Mouse (Mus musculus) cerebellum, adult 18-20 months (tissue): Measurements from ENCODE around the gene Wdfy3.
"Not testable (repeated sequence)": the region's sequence is repeated elsewhere in the genome, so short reads cannot be mapped to it uniquely, and the experiment has no call there.

ENCODE experiments used
- DNase-seq, 2 experiments: peaks; one replicate each; pipeline ENCODE4 v3.0.0; 2021

Wdfy3 gene

GRCm38 (mm10) chr5:101996036-101996735 is 73.5 kb downstream of the Wdfy3 start:
- DNase-seq: no peak

GRCm38 (mm10) chr5:101995451-101995995 is 74.2 kb downstream of the Wdfy3 start:
- DNase-seq: no peak

DNA sequence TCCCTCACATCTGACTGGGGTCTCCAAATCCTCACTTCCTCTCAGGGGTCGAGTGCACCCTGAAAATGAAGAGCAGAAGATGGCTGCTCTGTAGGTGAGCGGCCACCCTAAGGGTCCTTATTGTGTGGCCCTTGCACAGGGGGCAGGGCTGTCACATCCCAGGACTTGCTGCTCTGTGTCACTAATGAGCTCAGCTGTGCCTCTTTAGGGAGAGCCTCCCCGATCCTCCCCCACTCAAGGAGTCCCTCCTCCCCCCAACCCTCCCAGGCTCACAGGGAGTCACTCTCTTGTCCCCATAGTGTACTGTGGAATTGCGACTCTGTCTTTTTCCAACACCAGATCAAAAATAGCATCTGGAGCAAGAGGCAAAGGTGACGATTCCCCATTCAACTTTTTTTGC is 75.7 kb downstream of the Wdfy3 start:
- DNase-seq: no peak

DNA sequence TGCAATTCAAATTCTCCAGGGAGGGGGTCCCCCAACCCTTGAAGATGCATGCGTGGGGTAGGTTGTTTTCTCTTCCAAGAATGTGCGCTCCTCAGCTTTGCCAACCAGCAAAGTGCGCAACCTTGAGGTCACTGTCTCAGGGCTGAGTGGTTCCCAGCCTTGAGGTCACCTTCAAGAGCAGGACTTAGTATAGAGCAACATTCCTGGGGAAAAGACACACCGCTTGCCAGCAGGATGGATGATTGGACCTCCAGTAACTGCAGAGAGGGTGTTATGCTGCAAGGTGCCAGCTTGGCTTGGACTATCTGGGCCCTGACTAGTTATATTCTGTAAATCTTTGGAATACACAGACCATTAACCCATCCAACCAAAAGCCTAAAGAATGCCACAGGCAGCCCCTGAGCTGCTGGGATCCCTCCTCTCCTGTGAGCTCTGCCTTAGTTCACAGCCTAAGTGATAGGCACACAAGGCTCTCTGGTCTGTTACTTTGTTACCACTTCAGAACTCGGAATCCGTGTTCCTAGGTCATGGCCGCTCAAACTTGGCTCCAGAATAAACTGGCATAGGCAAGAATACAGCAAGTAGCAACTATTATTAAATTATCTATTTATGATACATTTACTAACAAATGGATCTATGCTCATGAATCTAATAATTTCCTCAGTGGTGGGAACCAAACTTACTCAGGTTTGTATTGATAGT is 76.6 kb downstream of the Wdfy3 start:
- DNase-seq: no peak

GRCm38 (mm10) chr5:101990298-101990845 is 79.3 kb downstream of the Wdfy3 start:
- DNase-seq: no peak

DNA sequence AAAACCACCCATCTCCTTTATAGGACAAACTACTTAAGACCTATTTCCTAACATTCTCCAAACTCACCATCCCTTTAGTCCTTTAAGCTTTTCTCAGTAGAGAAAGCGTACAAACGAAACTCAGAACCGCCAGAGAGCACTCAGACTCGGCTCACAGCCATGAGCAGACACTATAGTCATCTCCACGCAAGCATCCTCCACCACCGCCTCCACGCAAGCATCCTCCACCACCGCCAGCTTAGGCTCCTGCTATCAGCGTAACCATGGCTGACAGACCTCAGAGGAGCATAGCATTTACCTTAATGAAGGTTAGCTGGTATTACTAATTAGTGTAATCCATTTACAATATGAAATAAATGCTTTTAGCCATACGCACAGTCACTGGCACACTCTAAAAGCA is 81.2 kb downstream of the Wdfy3 start:
- no peak for DNase-seq

DNA sequence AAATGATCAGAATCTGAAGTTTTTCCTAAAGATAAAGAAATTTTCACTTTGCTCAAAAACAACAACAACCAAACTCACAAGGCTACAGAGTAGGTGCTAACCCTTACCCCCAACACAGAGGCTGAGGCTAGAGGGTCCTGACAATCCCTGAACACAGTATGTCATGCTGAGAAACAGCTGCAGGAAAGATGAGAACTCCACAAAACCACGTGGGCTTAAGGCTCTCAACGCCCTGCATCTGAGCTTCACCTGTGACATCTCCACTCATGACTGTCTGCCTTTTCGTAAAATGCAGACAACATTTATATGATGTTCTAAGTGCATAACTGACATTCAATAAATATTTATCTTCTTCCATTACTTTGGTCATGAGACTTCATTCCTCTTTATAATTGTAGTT is 83.0 kb downstream of the Wdfy3 start:
- DNase-seq: no peak

DNA sequence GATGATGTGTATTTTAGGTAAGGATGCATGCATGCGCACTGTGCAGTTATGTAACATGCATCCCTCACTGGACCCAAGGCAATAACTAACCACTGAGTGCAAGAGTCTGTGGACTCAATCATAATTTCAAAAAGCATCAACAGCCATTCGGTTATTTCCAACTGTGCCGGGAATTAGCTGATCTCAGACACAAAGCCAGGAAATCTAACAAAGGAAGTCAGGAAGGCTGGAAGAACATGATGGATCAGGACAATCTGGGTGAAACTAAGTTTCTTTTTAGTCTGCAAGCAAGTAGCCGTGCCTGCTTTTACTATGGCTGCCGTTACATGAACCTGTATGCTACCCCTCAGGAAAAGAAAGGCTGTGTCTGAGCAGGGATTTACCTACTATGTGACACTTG is 87.5 kb downstream of the Wdfy3 start:
- no peak for DNase-seq

DNA sequence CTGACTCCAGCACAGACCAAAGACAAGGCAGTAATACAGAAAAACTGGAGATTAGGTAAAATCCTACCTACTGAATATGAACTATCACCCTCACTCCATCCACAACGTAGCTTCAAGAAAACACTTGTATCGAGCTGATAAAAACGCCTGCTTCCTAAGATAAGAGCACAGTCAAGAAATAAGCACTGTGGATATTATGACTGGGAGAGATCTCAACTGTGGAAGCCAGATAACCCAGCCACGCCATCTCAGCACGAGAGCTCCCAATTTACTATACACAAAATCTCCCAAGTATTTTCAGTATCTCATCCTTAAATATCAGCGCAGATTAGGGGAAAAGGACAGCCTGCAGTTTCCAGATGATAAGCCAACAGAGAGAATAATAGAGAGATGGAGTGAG is 90.1 kb downstream of the Wdfy3 start:
- DNase-seq: no peak

GRCm38 (mm10) chr5:101972594-101972993 is 97.1 kb downstream of the Wdfy3 start:
- DNase-seq: not testable (repeated sequence)

- DNase-seq: no peak
Observed at GRCm38 (mm10) chr5:101968153-101968851, 101.4 kb downstream of the Wdfy3 start.

GRCm38 (mm10) chr5:101967832-101968152 is 101.9 kb downstream of the Wdfy3 start:
- DNase-seq: no peak

DNA sequence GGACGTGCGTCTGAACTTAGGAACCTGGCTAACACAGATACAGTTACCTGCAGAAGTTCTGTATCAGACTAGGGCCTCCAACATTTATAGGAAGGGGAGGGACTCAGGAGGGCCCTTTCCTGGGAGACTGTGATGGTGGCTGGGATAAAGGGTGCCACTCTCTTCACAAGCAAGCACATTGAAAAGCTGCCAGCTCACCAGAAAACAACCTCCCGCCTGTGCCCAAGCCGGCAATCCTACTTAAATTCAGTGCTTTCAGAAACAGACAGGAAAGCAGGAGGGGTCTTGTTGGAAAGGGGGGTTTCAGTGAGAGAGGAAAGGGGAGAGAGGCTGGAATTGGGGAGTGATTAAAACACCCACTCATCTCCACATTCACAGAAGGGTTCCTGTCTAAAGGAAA is 106.9 kb downstream of the Wdfy3 start:
- peak; percentile 49 to 51 for DNase-seq

- DNase-seq: no peak
Observed at GRCm38 (mm10) chr5:101959369-101959768, 110.4 kb downstream of the Wdfy3 start.

- peak in 1 of 2 experiments; percentile 37 for DNase-seq
Observed at GRCm38 (mm10) chr5:101958941-101959340, 110.8 kb downstream of the Wdfy3 start.

DNA sequence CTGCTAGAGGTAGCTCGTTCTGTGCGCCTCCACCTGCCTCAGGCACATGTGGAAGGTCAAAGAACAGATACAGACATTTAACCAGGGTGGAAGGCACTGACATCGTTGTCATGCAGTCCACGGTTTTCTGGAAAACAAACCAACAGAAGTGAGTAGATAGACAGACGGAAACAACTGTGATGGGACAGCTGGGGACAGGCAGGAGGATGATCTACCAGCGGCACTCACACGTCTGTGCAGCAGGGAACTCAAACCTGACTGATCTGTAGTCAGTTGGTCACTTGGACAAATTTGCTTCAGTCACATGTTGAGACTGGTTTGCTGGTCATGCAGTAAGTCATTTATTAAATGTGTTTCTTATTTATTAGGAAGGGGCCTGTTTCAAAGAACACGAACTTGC is 112.3 kb downstream of the Wdfy3 start:
- DNase-seq: no peak

DNA sequence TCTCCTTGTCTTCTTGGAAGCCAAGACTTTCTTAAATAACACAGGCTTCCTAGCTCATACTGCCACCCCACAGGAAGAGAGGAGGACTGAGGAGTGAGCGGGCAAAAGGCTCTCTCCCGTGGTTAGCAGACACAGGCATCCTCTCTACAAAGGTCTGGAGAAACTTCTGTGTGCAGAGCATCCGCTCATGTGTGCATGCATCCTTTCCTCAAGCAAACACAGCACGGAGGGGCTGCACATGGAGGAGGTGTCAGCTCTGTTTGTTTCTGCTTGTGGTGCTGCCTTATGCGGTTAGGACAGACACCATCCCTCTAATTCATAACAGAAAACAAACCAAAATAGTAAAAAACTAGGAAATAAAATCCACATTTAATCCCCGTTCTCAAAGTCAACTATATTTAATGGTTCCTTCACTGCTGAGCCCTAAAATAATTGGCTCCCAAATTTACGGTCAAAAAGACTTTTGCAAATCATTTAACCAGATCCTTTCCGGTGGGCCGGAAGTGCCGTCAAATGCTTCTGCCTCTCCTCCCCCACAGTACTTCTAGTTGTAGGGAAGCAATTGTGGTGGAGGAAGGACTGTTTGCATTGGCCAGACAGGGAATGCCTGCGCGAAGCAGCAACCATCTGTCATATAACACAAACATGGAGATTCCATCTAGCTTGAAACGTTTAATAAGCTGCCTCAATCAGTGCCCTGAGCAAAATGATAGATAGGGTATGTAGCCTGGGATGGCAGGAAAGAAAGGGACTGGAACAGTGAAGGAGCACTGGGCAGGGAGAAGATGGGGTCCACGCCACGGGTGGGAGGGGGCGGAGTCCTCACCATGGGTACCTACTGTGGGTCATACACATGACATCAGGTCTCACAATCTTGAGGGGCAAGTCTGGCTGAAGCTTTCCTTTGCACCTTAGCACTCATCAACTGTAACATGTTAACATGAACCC is 115.1 kb downstream of the Wdfy3 start:
- peak in 1 of 2 experiments; percentile 34 for DNase-seq

DNA sequence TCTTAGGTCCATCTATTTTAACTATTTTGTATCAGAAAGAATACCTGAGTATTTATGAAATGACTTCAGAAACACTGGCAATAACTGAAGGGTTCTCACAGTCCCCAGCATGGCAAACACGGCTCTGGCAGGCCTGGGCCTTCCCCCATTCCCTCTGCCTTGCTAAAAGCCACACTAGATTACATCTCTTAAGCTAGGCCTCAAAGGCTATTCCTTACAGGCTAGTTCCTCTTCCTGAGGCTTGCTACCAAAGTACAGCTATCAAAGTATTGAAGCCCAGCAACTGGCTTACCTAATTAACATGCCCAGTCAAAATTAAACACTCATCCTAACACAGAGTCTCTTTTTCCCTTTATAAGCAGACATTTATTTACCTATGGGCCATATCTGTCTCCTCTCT is 117.8 kb downstream of the Wdfy3 start:
- DNase-seq: no peak

- no peak for DNase-seq
Observed at GRCm38 (mm10) chr5:101949323-101949722, 120.4 kb downstream of the Wdfy3 start.

GRCm38 (mm10) chr5:101948641-101949040 is 121.1 kb downstream of the Wdfy3 start:
- DNase-seq: peak; percentile 67 to 82

DNA sequence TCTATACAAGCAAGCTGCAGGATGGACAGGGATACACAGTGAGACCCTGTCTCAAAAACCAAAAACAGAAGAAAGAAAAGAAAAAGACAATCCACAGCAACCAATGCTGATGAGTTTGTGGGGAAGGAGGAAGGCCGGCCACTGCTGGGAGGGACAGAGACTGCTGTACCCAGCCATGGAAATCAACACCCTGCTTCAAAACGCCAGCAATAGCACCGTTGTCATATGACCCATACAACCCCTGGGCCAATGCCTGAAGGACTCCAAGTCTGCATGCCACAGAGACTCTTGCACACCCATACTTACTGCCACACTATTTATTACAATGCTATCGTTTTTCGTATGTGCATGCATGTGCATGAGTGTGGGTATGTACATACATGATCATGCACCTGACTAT is 124.0 kb downstream of the Wdfy3 start:
- no peak for DNase-seq

DNA sequence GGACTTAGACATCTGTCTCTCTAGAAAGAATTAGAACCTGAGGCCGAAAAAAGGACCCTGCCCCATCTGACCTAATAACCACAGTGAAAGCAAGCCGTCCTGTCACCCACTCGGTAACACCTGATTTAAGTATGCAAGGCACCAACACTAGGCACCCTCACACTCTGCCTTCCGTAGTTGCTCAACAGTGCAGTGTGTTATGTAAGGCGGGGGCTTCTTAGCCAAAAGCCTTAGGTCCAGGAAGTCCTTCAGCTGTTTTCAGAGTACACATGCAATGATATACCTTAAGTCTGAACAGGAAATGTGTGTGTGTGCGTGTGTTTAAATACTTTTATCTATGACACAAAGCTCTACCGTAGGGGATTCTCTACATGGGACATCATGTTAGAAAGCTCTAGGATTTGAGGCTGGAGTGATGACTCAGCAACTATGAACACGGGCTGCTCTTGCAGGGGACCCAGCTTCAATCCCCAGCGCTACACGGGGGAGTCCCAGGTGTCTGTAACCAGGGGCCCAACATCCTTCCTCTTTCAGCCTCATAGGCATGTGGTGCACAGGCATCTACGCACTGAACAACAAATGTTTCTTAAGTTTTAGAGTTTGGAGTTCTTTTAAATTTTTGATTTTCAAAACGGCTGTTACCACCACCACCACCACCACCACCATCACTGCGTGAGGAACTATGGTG is 131.7 kb downstream of the Wdfy3 start:
- no peak for DNase-seq
